Mouse (Mus musculus): ENCODE measurements at regions not wholly inside any gene's neighbourhood (a gene's known extent, or its start where the extent isn't known, plus 50 kb on each side); places are given as distances from the start of the nearest gene placed in this dataset.

DNA sequence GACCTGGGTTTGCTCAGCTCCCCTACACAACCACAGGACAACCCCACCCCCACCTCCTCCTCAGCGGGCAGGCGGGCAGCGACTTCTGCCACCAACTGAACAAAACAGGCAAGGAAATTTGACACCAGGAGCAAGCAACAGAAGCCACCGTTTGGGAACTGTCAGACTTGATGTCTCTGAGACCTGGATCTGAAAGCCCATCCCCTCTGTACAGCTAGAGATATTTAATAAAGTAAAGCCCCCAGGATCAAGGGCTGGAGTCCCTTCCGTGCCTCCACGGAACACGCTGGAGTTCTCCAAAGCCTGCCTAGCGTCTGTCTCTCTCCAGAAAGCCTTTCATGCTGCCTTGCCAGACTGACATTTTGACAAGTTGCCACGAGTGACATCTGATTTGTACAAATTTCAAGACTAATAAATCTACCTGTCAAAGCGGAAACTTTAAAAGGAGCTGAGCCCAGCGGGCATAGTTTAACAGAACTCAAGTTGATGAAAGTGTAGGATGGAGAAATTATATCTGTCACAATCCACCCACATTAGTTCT is 168.9 kb upstream of the Zfp703 start:
- Histone ChIP-seq H3K4me1 (peaks cover 39% of the 10 kb centered on the region), H3K9ac (no peak overlapping the region), H3K27ac (no peak overlapping the region), H3K9me3 (no peaks in the 10 kb centered on the region), H3K4me2 (no peak overlapping the region), H3K27me3 (peaks cover 10% of the 10 kb centered on the region), H3K36me3 (replicated peaks) (no peaks in the 10 kb centered on the region), H3K4me3 (replicated peaks) (no peak overlapping the region)
- 21% methylated on average over 11 of the region's 11 CpGs for WGBS
- ATAC-seq (ENCODE audit: low FRiP score): no peak

GRCm38 (mm10) chr8:26808771-26809170 is 168.4 kb upstream of the Zfp703 start:
- ATAC-seq (ENCODE audit: low FRiP score): no peak

GRCm38 (mm10) chr8:26809943-26810342 is 167.2 kb upstream of the Zfp703 start:
- Histone ChIP-seq H3K9me3 (no peaks in the 10 kb centered on the region), H3K9ac (no peak overlapping the region), H3K27ac (no peak overlapping the region), H3K4me3 (replicated peaks) (no peak overlapping the region), H3K4me2 (no peak overlapping the region), H3K4me1 (peaks cover 29% of the 10 kb centered on the region), H3K36me3 (replicated peaks) (no peaks in the 10 kb centered on the region), H3K27me3 (peaks cover 10% of the 10 kb centered on the region)
- ATAC-seq (ENCODE audit: low FRiP score): no peak
- 78% methylated on average over 7 of the region's 7 CpGs for whole genome bisulfite sequencing

More at GRCm38 (mm10) chr8:26808771-26809170, 168.4 kb upstream of the Zfp703 start:
- no peak overlapping the region for H3K27ac ChIP-seq
- H3K36me3 ChIP-seq (replicated peaks): no peaks in the 10 kb centered on the region
- H3K4me3 ChIP-seq (replicated peaks): no peak overlapping the region
- no peak overlapping the region for H3K4me2 ChIP-seq
- H3K27me3 ChIP-seq: peaks cover 10% of the 10 kb centered on the region
- WGBS: 23% methylated on average over 3 of the region's 3 CpGs
- H3K9ac ChIP-seq: no peak overlapping the region
- no peaks in the 10 kb centered on the region for H3K9me3 ChIP-seq
- H3K4me1 ChIP-seq: peaks cover 39% of the 10 kb centered on the region

DNA sequence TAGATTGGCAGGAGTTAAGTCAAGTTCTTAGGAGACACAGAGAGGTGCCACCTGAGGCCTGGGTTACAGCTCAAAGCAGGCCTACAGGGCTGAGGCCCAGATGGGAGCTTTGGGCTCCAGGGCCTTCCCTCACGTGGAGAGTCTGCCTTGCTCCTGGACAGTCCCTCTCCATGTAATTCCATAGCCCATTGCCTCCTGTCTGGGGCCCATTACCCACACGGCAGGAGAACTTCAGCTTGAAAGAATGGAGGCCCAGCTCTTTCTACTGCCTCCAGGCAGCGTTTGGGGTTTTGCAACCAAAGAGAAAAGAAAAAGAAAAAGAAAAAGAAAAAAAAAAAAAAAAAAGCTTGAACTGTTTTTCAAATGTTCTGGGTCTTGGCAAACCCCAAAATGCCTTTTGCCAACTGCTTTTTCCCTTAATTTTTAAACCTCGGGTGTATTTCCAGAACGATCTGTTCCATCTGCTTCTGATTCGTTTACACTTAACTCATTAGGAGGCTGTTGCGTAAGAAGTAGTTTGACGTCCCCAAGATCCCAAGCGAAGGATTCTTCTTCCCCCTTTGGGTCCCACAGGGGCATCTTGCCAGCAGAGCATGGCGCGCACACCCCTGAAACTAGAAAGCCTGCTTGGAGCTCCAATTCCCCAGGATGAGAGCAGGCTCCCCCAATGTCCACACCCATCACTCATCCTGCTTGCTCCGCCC is 165.4 kb upstream of the Zfp703 start:
- no peak for ATAC-seq (ENCODE audit: low FRiP score)
- no peaks in the 10 kb centered on the region for H3K36me3 ChIP-seq (replicated peaks)
- no peak overlapping the region for H3K9ac ChIP-seq
- peaks cover 6% of the 10 kb centered on the region for H3K27me3 ChIP-seq
- no peak overlapping the region for H3K27ac ChIP-seq
- WGBS: 80% methylated on average over 12 of the region's 12 CpGs
- no peaks in the 10 kb centered on the region for H3K9me3 ChIP-seq
- H3K4me1 ChIP-seq: peaks cover 23% of the 10 kb centered on the region
- no peak overlapping the region for H3K4me2 ChIP-seq
- H3K4me3 ChIP-seq (replicated peaks): no peak overlapping the region

- no peak overlapping the region for H3K4me2 ChIP-seq
- H3K4me3 ChIP-seq (replicated peaks): no peak overlapping the region
- no peak overlapping the region for H3K9ac ChIP-seq
- ATAC-seq (ENCODE audit: low FRiP score): no peak
- peaks cover 14% of the 10 kb centered on the region for H3K4me1 ChIP-seq
- no peaks in the 10 kb centered on the region for H3K36me3 ChIP-seq (replicated peaks)
- H3K27me3 ChIP-seq: peaks cover 4% of the 10 kb centered on the region; the same call in 1 of the 2 replicates
- 89% methylated on average over 9 of the region's 9 CpGs for WGBS
- H3K27ac ChIP-seq: no peak overlapping the region
- no peaks in the 10 kb centered on the region for H3K9me3 ChIP-seq
Measured at GRCm38 (mm10) chr8:26813198-26813815, 163.8 kb upstream of the Zfp703 start.

DNA sequence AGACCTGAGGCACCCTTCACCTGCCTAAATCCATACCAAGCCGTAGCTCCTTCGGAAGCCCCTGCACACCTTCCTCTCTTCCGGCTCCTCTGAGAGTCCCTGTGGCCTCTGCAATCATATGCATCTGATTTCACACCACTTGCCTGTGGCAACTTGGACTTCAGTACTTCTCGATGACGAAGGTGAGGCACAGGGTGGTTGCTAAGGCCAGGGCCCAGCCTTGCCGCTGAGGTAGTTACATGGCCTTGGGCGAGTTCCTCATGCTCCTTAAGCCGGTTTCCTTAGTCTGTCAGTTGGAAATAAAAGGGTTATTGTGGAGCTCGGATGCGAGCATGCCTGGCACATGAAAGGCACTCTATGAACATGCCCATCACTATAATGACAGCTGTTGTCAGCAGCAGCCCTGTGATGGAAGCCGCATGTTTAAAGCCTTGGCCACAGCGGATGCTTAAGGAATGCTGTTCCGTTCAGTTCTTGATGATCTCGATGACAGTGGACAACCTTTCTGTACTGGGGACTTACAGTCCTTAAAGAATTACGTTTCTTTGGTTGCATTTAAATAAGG is 162.0 kb upstream of the Zfp703 start:
- H3K27me3 ChIP-seq: no peaks in the 10 kb centered on the region
- no peak overlapping the region for H3K4me2 ChIP-seq
- H3K4me1 ChIP-seq: peaks cover 9% of the 10 kb centered on the region; the same call in 1 of the 2 replicates
- 58% methylated on average over 15 of the region's 15 CpGs for WGBS
- 0 out of 2 replicates have a peak, but pooled peaks have one; percentile 44 for ATAC-seq (ENCODE audit: low FRiP score)
- no peaks in the 10 kb centered on the region for H3K36me3 ChIP-seq (replicated peaks)
- no peak overlapping the region for H3K27ac ChIP-seq
- no peaks in the 10 kb centered on the region for H3K9me3 ChIP-seq
- no peak overlapping the region for H3K4me3 ChIP-seq (replicated peaks)
- H3K9ac ChIP-seq: no peak overlapping the region

- no peak overlapping the region for H3K27ac ChIP-seq
- WGBS: 73% methylated on average over 7 of the region's 7 CpGs
- peaks cover 9% of the 10 kb centered on the region; the same call in 1 of the 2 replicates for H3K4me1 ChIP-seq
- no peaks in the 10 kb centered on the region for H3K9me3 ChIP-seq
- no peak overlapping the region for H3K4me2 ChIP-seq
- H3K4me3 ChIP-seq (replicated peaks): no peak overlapping the region
- no peaks in the 10 kb centered on the region for H3K36me3 ChIP-seq (replicated peaks)
- ATAC-seq (ENCODE audit: low FRiP score): no peak
- H3K9ac ChIP-seq: no peak overlapping the region
- H3K27me3 ChIP-seq: no peaks in the 10 kb centered on the region
Measured at GRCm38 (mm10) chr8:26816977-26817376, 160.1 kb upstream of the Zfp703 start.

DNA sequence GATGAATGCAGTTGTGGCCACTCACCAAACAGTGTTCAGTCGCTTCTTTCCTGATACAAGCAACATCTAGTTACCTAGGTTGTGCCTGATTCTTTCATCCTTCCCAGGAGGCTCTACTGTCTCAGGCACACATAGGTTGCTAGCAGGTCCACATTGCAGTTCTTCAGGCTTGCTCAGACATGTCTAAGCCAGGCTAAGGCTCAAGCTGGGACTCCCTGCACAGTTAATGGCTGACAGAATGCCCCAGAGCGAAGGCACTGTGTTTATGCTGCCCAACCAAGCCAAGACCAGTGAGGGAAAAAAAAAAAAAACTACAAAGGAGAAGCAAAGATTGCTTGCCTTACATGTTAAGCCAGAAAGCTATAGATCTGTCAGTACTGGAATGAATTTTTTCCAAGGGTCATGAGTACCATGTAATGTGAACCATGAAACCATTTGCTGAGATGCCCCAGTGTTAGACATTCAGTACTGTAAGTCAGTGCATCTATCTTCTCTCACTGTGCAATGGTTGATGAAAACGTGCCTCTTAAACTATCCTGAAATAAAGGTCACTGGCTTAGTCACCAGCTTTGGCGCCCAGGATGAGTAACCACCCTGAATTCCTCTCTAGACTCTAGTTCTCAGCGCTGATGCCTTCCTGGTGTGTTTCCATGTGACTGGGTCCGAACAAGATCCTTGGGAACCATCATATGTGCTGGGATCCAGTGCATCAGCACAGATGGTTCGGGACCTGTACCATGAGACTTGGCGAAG is 152.8 kb upstream of the Zfp703 start:
- Histone ChIP-seq H3K27me3 (no peaks in the 10 kb centered on the region), H3K36me3 (replicated peaks) (no peaks in the 10 kb centered on the region), H3K4me3 (replicated peaks) (no peak overlapping the region), H3K9me3 (no peaks in the 10 kb centered on the region), H3K4me1 (no peaks in the 10 kb centered on the region), H3K27ac (no peak overlapping the region), H3K4me2 (no peak overlapping the region), H3K9ac (no peak overlapping the region)
- ATAC-seq (ENCODE audit: low FRiP score): no peak
- 85% methylated on average over 8 of the region's 8 CpGs for WGBS

DNA sequence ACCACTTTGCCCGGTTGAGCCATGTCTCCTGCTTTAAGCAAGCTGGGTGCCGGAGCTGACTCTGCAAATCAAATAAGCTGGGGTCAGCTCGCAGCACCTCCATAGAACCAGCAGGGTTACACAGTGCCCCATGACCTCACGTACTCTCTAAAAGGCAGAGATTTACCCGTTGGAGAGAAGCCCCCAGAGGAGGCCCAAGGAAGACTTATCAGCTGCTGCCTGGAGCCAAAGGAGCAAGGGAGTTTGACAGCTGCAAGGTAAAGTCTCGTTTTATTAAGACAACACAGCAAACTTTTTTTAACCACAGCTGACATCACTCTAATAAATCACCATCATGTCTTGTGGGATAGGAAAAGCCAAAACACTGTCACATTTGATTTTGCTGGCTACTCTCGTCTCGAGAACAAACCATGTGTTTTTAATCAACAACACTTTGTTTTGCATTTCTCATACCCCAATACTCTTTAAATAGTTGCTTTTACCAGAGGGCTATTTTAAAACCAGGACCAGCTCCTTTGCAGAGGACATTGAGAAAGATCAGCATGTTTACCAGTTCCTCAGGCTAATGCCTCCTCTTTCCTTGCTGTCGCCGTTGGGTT is 148.7 kb upstream of the Zfp703 start:
- H3K27ac ChIP-seq: no peak overlapping the region
- H3K36me3 ChIP-seq (replicated peaks): no peaks in the 10 kb centered on the region
- H3K4me2 ChIP-seq: no peak overlapping the region
- whole genome bisulfite sequencing: 57% methylated on average over 10 of the region's 10 CpGs
- no peaks in the 10 kb centered on the region for H3K9me3 ChIP-seq
- peaks cover 8% of the 10 kb centered on the region for H3K4me1 ChIP-seq
- no peak overlapping the region for H3K9ac ChIP-seq
- ATAC-seq (ENCODE audit: low FRiP score): no peak
- peaks cover 12% of the 10 kb centered on the region; the same call in 1 of the 2 replicates for H3K27me3 ChIP-seq
- H3K4me3 ChIP-seq (replicated peaks): no peak overlapping the region

- peaks cover 13% of the 10 kb centered on the region for H3K4me1 ChIP-seq
- WGBS: 91% methylated on average over 4 of the region's 4 CpGs
- H3K9me3 ChIP-seq: no peaks in the 10 kb centered on the region
- no peak overlapping the region for H3K4me2 ChIP-seq
- H3K4me3 ChIP-seq (replicated peaks): no peak overlapping the region
- H3K9ac ChIP-seq: no peak overlapping the region
- ATAC-seq (ENCODE audit: low FRiP score): no peak
- H3K27me3 ChIP-seq: peaks cover 12% of the 10 kb centered on the region; the same call in 1 of the 2 replicates
- no peak overlapping the region for H3K27ac ChIP-seq
- no peaks in the 10 kb centered on the region for H3K36me3 ChIP-seq (replicated peaks)
Measured at GRCm38 (mm10) chr8:26829313-26829712, 147.8 kb upstream of the Zfp703 start.

- H3K4me3 ChIP-seq (replicated peaks): no peak overlapping the region
- H3K4me2 ChIP-seq: no peak overlapping the region
- H3K27ac ChIP-seq: no peak overlapping the region
- H3K36me3 ChIP-seq (replicated peaks): no peaks in the 10 kb centered on the region
- peaks cover 17% of the 10 kb centered on the region; the same call in 1 of the 2 replicates for H3K27me3 ChIP-seq
- WGBS: 35% methylated on average over 5 of the region's 5 CpGs
- no peaks in the 10 kb centered on the region for H3K9me3 ChIP-seq
- ATAC-seq (ENCODE audit: low FRiP score): no peak
- no peak overlapping the region for H3K9ac ChIP-seq
- H3K4me1 ChIP-seq: peaks cover 13% of the 10 kb centered on the region
Measured at GRCm38 (mm10) chr8:26831148-26831547, 146.0 kb upstream of the Zfp703 start.

GRCm38 (mm10) chr8:26831790-26832189 is 145.3 kb upstream of the Zfp703 start:
- Histone ChIP-seq H3K9me3 (no peaks in the 10 kb centered on the region), H3K36me3 (replicated peaks) (no peaks in the 10 kb centered on the region), H3K27ac (no peak overlapping the region), H3K27me3 (peaks cover 17% of the 10 kb centered on the region; the same call in 1 of the 2 replicates), H3K4me1 (peaks cover 13% of the 10 kb centered on the region), H3K4me2 (no peak overlapping the region), H3K9ac (no peak overlapping the region), H3K4me3 (replicated peaks) (no peak overlapping the region)
- no peak for ATAC-seq (ENCODE audit: low FRiP score)
- WGBS: 76% methylated on average over 6 of the region's 6 CpGs

All from forebrain, embryonic 12.5 days (tissue).